Mouse (Mus musculus): ENCODE data around the gene Rs1.
A peak's percentile ranks its signal among the peaks of the same experiment; 100 is the strongest.
"Not testable (repeated sequence)": the region's sequence is repeated elsewhere in the genome, so short reads cannot be mapped to it uniquely, and the experiment has no call there.

Gene Rs1

GRCm38 (mm10) chrX:160767713-160768112, at the start of gene Rs1:
Gene Rs1 (plus strand): TSS chrX:160768013.
- DNase-seq (ENCODE audit: low spot score), result no peak

GRCm38 (mm10) chrX:160735650-160736049, 32.2 kb upstream of the Rs1 start, which contains the start of gene Ppef1:
Gene Ppef1 (minus strand): TSS chrX:160735765.
- no peak for DNase-seq (ENCODE audit: low spot score)

DNA sequence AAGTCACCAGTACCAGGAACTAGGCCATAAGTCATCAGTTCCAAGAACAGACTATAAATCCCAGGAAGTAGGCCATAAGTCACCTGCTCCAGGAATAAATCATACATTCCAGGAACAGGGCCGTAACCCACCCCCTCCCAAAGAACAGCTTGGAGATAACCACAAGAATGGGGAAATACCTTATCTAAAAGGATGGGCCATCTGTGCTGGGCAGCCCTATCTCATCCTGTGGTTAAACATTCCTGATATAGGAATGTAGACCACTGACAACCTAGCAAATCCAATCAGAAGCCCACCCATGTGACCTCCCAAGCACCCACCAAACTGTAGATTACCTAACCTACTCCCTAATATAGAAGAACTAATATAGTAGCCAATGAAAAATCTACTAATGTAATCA, 22.4 kb upstream of the Rs1 start:
- DNase-seq (ENCODE audit: low spot score), result no peak

GRCm38 (mm10) chrX:160748653-160749052, 19.2 kb upstream of the Rs1 start:
- DNase-seq (ENCODE audit: low spot score), result no peak

DNA sequence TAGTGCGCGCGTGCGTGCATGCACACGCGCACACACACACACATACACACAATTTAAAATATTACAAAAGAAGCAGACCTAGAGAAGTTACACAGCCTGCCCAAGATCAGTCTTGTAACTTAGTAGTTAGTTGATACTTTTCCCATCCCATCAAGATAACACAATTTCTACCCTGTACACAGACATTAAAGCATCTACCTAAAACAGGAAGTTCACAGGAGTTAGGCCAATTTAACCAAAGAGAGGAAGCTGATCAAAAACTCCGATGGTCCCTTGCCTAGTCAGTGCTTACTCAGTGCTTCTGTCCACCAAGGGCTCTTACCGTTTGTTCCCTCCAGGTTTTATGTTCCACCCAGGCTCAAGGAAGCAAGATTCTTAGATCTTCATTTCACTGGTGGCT, 17.0 kb upstream of the Rs1 start:
- no peak for DNase-seq (ENCODE audit: low spot score)

- DNase-seq (ENCODE audit: low spot score), result peak; percentile 93
These were observed 2.2 kb upstream of the Rs1 start for GRCm38 (mm10) chrX:160765389-160766232.

- no peak for DNase-seq (ENCODE audit: low spot score)
These were observed 1.6 kb upstream of the Rs1 start for GRCm38 (mm10) chrX:160766233-160766616.

GRCm38 (mm10) chrX:160769622-160770021, 1.8 kb downstream of the Rs1 start:
- DNase-seq (ENCODE audit: low spot score), result not testable (repeated sequence)

GRCm38 (mm10) chrX:160773033-160773432, 5.2 kb downstream of the Rs1 start:
- no peak for DNase-seq (ENCODE audit: low spot score)

GRCm38 (mm10) chrX:160782276-160782675, 14.5 kb downstream of the Rs1 start:
- DNase-seq (ENCODE audit: low spot score), result no peak

GRCm38 (mm10) chrX:160794920-160795319, 27.1 kb downstream of the Rs1 start:
- no peak for DNase-seq (ENCODE audit: low spot score)

- peak; percentile 12 for DNase-seq (ENCODE audit: low spot score)
These were observed 36.8 kb downstream of the Rs1 start for GRCm38 (mm10) chrX:160804409-160805150.

GRCm38 (mm10) chrX:160808226-160808625, 40.4 kb downstream of the Rs1 start:
- DNase-seq (ENCODE audit: low spot score), result no peak
